Mouse (Mus musculus) testis, adult 2 months (tissue): ENCODE results near the gene Mad1l1.

ENCODE experiments used
- CTCF ChIP-seq: fragments of 200-500 bp; IDR thresholded peaks from 2 replicates; pipeline ENCODE4 v1.5.1; 2012; ENCODE audit warnings: low read depth, mild to moderate bottlenecking, inconsistent platforms, low read length, moderate library complexity; ENCODE audit not compliant: control insufficient read depth, insufficient read depth, insufficient replicate concordance
- POLR2A ChIP-seq: fragments of 200-500 bp; IDR thresholded peaks from 2 replicates; pipeline ENCODE4 v1.6.1; 2012; ENCODE audit warnings: low read depth, mild to moderate bottlenecking, inconsistent platforms, low read length, moderate library complexity; ENCODE audit not compliant: control insufficient read depth

DNA sequence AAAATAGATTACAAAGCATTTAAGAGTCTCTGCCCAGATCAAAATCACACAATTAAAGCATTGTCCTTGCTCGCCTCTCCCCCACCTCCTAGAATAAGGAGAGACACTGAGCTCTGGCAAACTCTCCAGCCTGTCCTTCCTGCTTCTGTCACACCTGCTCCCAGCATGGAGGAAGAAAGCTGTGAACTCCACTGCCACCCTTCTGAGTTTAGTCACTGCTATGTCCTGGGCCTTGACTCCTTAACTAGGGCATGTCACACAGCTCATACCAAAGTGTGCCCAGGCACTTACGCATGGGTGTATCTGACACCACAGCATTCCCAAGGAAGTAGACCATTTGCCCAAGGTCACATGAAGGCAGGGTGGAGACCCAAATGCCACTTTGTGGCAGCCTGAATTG lies 275.9 kb downstream of the Mad1l1 start:
- no peak for TF ChIP-seq CTCF
- TF ChIP-seq POLR2A = no peak
